Mouse (Mus musculus) bone marrow macrophage, adult 2 months (primary cell): ENCODE data around the gene Serpine2.

Experiments used
- CTCF ChIP-seq: IDR thresholded peaks from 2 replicates; pipeline ENCODE4 v1.5.1; 2012; ENCODE audit warnings: low read depth, mild to moderate bottlenecking, low read length, moderate library complexity
- POLR2A ChIP-seq: IDR thresholded peaks from 2 replicates; pipeline ENCODE4 v1.6.1; 2012; ENCODE audit warnings: mild to moderate bottlenecking, low read depth, low read length, borderline replicate concordance

DNA sequence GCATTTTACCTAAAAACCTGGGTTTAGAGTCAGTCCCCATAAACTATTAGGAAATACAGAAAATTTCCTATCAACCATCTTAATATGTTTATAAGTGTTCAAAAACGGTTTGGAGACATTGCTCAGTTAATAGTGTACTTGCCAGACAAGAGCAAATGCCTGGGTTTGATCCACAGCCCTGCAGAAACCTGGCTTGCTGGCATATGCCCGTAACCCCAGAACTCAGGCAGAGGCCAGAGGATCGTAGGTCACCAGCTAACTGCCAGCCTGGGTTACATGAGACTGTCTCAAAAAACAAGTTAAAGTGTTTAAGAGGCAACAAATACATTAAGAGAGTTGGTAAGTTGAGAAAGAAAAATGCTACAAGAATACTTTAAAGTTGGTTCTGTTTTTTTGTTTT lies 106.0 kb downstream of the Serpine2 start:
- no peak for TF ChIP-seq CTCF
- no peak for TF ChIP-seq POLR2A
